Mouse (Mus musculus) heart, embryonic 10.5 days (tissue): ENCODE results near the gene Cyb5b. TPM values are rescaled to one million over a fixed set of nuclear protein-coding genes. Genes with fewer than 3 reads are reported as not detected.
"Not testable (repeated sequence)": the region's sequence is repeated elsewhere in the genome, so short reads cannot be mapped to it uniquely, and the experiment has no call there.

ENCODE experiments used
- DNase-seq: peaks from one replicate; pipeline ENCODE4 v3.0.0-alpha.2; 2017; ENCODE audit warnings: low spot score
- H3K27ac ChIP-seq: fragments of 300-500 bp; sonication (generic); 2 replicates; pipeline ENCODE4 v1.5.1; 2016; ENCODE audit warnings: mild to moderate bottlenecking
- H3K27me3 ChIP-seq: fragments of 300-500 bp; sonication (generic); 2 replicates; pipeline ENCODE4 v1.6.1; 2016; ENCODE audit warnings: mild to moderate bottlenecking; ENCODE audit not compliant: poor library complexity, insufficient read depth, severe bottlenecking
- H3K36me3 ChIP-seq: fragments of 300-500 bp; sonication (generic); 2 replicates; pipeline ENCODE4 v1.6.1; 2016; ENCODE audit warnings: mild to moderate bottlenecking, moderate library complexity
- H3K4me1 ChIP-seq: fragments of 300-500 bp; sonication (generic); 2 replicates; pipeline ENCODE4 v1.6.1; 2016; ENCODE audit warnings: mild to moderate bottlenecking
- H3K4me3 ChIP-seq: fragments of 300-500 bp; sonication (generic); 2 replicates; pipeline ENCODE4 v1.5.1; 2016; ENCODE audit warnings: mild to moderate bottlenecking, moderate library complexity
- H3K9me3 ChIP-seq: fragments of 300-500 bp; sonication (generic); 2 replicates; pipeline ENCODE4 v1.6.1; 2016; ENCODE audit warnings: mild to moderate bottlenecking, moderate library complexity
- WGBS: fragments of 180-500 bp; shearing (Covaris S2); methylation state at CpG from one replicate; pipeline ENCODE4 v1.1.7; 2016; 5-methylcytosine and 5-hydroxymethylcytosine counted together
- polyA plus RNA-seq: library from polyadenylated mRNA; unstranded; fragments of >200 nt; fragmentation: Nextera tagmentation; extraction: Ambion mirVana; gene quantifications from 2 replicates; pipeline ENCODE4 v1.2.1, GENCODE M21; 2016

The Cyb5b gene
- polyA plus RNA-seq: 92.3 and 109 TPM in 2 replicates

DNA sequence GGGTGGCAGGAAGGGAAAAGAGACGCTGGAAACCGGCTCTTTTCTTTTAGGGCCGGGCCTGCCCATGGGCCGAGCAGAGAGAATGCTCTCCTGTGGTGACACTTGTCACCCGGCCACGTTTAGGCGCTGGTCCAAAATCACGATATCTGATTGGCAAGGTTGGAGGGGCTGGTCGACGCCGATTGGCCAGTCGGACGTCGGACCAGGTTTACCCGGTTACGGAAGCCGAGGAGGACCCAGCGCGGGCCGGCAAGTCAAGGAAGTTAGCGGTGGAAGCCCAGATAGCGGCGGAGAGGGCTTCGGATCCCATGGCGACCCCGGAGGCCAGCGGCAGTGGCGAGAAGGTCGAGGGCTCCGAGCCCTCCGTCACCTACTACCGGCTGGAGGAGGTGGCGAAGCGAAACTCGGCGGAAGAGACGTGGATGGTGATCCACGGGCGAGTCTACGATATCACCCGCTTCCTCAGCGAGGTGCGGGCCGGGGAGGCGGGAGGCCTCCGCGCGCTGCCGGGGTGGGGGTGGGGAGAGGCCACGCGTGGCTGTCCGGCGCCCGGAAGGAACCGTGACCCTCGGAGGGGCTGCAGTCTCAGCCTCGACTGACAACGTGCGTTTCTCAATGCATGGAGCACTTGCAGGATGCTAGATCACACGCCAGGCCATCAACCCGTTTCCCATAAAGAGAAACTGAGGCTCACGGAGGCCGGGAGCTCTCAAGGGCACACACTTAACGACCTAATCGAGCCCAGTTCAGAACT, at the start of gene Cyb5b:
Cyb5b (plus strand) TSS at position 237 of the 754 bp plus-strand sequence.
- peak; percentile 97 for DNase-seq
- Histone ChIP-seq H3K4me1 (peaks cover 11% of the 10 kb centered on the region), H3K9me3 (no peaks in the 10 kb centered on the region), H3K27ac (peak within 1 kb of the TSS; percentile 96), H3K4me3 (peak within 1 kb of the TSS; percentile 89), H3K36me3 (peaks cover 32% of the 10 kb centered on the region), H3K27me3 (no peaks in the 10 kb centered on the region)
- under 1% methylated on average over 65 of the region's 65 CpGs for WGBS

DNA sequence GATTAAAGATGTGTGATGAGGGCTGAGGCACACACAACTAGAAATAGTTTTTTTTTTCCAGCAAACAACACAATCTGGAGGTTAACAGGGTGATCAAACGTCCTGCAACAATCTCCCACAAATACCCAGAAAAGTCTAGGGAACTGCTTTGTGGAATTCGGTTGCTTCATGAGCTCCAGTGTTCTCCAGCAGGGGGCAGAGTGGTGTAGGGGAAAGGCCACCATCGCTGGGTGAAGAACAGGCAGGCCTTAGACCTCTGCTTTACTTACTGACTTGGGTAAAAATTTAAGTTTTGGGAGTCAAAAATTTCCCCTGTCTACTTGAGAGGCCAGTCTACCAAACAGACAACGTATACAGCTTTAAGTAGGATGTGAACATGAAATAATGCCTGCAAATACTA, 45.9 kb upstream of the Cyb5b start:
- Histone ChIP-seq H3K27ac (no peak overlapping the region), H3K4me1 (0 out of 2 replicates have a peak, but pooled peaks cover 8% of the 10 kb centered on the region), H3K4me3 (no peak overlapping the region), H3K9me3 (no peaks in the 10 kb centered on the region), H3K27me3 (no peaks in the 10 kb centered on the region), H3K36me3 (no peaks in the 10 kb centered on the region)
- WGBS: 8% methylated on average over 4 of the region's 4 CpGs
- peak; percentile 85 for DNase-seq

DNA sequence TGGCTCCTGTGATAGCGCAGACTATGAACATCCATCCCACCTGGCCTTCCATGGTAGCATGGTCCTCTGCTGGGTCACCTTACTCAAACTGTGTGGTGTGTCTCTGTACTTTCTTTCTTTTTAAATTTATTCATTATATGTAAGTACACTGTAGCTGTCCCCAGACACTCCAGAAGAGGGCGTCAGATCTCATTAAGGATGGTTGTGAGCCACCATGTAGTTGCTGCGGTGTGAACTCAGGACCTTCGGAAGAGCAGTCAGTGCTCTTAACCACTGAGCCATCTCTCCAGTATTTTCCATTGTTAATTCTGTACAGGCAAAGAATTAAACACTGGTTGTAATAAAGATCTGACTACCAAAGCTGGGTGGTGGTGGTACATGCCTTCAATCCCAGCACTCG, 42.4 kb upstream of the Cyb5b start:
- not testable (repeated sequence) for H3K36me3 ChIP-seq, DNase-seq, H3K9me3 ChIP-seq, H3K4me1 ChIP-seq, H3K4me3 ChIP-seq, H3K27ac ChIP-seq, H3K27me3 ChIP-seq
- WGBS: 86% methylated on average over 5 of the region's 5 CpGs

- Histone ChIP-seq H3K27me3 (no peaks in the 10 kb centered on the region), H3K4me1 (peaks cover 9% of the 10 kb centered on the region; the same call in 1 of the 2 replicates), H3K27ac (peak overlapping the region; percentile 65), H3K4me3 (peak overlapping the region; percentile 27), H3K9me3 (no peaks in the 10 kb centered on the region), H3K36me3 (no peaks in the 10 kb centered on the region)
- no peak for DNase-seq
- 65% methylated on average over 23 of the region's 23 CpGs for WGBS
Observed at GRCm38 (mm10) chr8:107108978-107109720, 41.3 kb upstream of the Cyb5b start.

- Histone ChIP-seq H3K4me3 (no peak overlapping the region), H3K36me3 (no peaks in the 10 kb centered on the region), H3K27ac (no peak overlapping the region), H3K27me3 (no peaks in the 10 kb centered on the region), H3K9me3 (no peaks in the 10 kb centered on the region), H3K4me1 (peaks cover 16% of the 10 kb centered on the region)
- no peak for DNase-seq
- 74% methylated on average over 5 of the region's 5 CpGs for WGBS
Observed at GRCm38 (mm10) chr8:107109816-107110435, 40.5 kb upstream of the Cyb5b start.

DNA sequence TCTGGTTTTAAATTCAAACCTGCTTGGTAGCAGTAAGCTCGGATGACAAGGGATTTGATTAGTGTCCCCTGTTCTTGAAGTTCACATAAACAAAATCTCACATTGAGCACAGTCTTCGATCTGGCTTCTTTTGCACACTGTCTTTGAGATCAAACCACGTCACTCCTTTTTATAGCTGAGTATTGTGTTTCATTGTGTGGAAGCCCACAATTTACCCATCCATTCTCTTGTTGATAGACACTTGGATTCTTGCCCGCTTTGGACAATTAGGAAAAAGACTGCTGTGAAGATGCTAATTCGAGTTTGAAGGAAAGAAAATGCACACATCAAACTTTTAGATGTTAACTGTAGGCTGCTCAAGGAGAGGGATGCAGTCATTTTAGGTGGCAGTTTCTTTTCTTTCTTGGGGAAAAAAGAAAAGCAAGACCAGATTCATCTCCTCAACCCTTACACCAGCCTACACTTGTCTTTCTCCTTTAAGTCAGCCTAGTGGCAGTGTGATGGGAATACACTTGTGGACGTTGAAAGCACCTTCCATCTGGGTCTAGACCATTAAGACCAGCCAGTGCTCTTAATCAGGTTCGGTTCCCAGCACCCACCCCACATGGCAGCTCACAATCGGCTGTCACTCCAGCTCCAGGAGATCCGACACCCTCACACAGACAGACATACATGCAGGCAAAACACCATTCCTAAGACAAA, 39.7 kb upstream of the Cyb5b start:
- 79% methylated on average over 9 of the region's 9 CpGs for WGBS
- H3K27me3 ChIP-seq: no peaks in the 10 kb centered on the region
- no peak for DNase-seq
- H3K4me1 ChIP-seq: peaks cover 19% of the 10 kb centered on the region
- H3K4me3 ChIP-seq: no peak overlapping the region
- no peak overlapping the region for H3K27ac ChIP-seq
- no peaks in the 10 kb centered on the region for H3K36me3 ChIP-seq
- H3K9me3 ChIP-seq: no peaks in the 10 kb centered on the region

DNA sequence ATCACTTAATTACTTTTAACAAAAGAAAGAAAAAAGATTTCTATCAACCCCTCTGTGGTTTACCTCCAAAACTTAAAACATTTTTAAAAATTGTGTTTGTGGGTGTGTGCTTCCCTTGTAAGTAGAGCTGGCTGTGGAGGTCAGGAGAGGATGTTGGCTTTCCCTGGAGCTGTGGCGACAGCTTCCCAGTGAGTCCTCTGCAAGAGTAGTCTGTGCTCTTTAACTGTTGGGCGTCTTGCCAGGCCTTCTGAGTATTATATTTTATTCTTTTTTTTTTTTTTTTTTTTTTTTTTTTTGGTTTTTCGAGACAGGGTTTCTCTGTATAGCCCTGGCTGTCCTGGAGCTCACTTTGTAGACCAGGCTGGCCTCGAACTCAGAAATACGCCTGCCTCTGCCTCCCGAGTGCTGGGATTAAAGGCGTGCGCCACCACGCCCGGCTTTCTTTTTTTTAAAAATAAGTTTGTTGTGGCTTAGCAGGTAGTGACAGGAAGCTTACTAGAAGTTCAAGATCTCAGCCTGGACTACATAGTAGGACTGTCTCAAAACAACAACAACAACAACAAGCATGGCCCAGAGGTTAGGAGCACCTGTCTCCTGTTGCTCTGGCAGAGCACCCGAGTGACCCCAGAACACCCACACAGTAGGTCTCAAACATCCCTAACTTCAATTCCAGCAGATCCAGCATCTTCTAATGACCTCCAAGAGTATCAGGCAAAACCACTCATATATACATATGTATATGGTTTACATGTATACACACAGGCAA, 38.9 kb upstream of the Cyb5b start:
- Histone ChIP-seq H3K27ac (no peak overlapping the region), H3K36me3 (no peaks in the 10 kb centered on the region), H3K4me3 (no peak overlapping the region), H3K27me3 (no peaks in the 10 kb centered on the region), H3K4me1 (peaks cover 19% of the 10 kb centered on the region), H3K9me3 (no peaks in the 10 kb centered on the region)
- 88% methylated on average over 10 of the region's 11 CpGs for WGBS
- no peak for DNase-seq

DNA sequence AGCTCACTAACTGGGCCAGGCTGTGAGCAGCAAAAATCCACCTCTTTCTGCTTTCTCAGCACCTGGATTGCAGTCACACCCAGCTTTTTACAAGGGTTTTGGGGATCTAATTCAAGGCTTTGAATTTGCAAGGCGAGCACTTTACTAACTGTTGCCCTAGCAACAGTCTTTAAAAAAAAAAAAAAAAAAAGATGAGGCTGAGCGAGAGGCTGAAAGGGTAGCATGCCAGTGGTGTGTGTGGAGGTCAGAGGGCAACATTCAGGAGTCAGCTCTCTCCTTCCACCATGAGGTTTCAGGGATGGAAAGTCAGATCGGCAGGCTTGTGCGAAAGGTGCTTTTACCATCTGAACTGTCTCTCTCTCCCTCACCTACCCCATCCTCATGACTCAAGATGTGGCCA, 37.2 kb upstream of the Cyb5b start:
- Histone ChIP-seq H3K9me3 (no peaks in the 10 kb centered on the region), H3K36me3 (no peaks in the 10 kb centered on the region), H3K4me3 (no peak overlapping the region), H3K27ac (no peak overlapping the region), H3K4me1 (peaks cover 19% of the 10 kb centered on the region), H3K27me3 (no peaks in the 10 kb centered on the region)
- no peak for DNase-seq
- 62% methylated on average over 4 of the region's 4 CpGs for WGBS

- no peaks in the 10 kb centered on the region for H3K36me3 ChIP-seq
- H3K4me3 ChIP-seq: peak overlapping the region; percentile 9; the same call in 1 of the 2 replicates
- H3K9me3 ChIP-seq: no peaks in the 10 kb centered on the region
- H3K27me3 ChIP-seq: no peaks in the 10 kb centered on the region
- peak overlapping the region; percentile 74 for H3K27ac ChIP-seq
- peaks cover 21% of the 10 kb centered on the region for H3K4me1 ChIP-seq
- 45% methylated on average over 19 of the region's 19 CpGs for WGBS
- DNase-seq: no peak
Observed at GRCm38 (mm10) chr8:107114150-107115007, 36.1 kb upstream of the Cyb5b start.

- H3K36me3 ChIP-seq: no peaks in the 10 kb centered on the region
- peak overlapping the region; percentile 74 for H3K27ac ChIP-seq
- H3K27me3 ChIP-seq: no peaks in the 10 kb centered on the region
- peak overlapping the region; percentile 9; the same call in 1 of the 2 replicates for H3K4me3 ChIP-seq
- no peak for DNase-seq
- peaks cover 24% of the 10 kb centered on the region for H3K4me1 ChIP-seq
- no peaks in the 10 kb centered on the region for H3K9me3 ChIP-seq
- WGBS: 60% methylated on average over 10 of the region's 10 CpGs
Observed at GRCm38 (mm10) chr8:107115008-107115320, 35.5 kb upstream of the Cyb5b start.

GRCm38 (mm10) chr8:107116023-107116422, 34.4 kb upstream of the Cyb5b start:
- no peaks in the 10 kb centered on the region for H3K27me3 ChIP-seq
- H3K36me3 ChIP-seq: no peaks in the 10 kb centered on the region
- no peaks in the 10 kb centered on the region for H3K9me3 ChIP-seq
- 20% methylated on average over 11 of the region's 11 CpGs for WGBS
- H3K4me1 ChIP-seq: peaks cover 24% of the 10 kb centered on the region
- DNase-seq: no peak
- no peak overlapping the region for H3K4me3 ChIP-seq
- no peak overlapping the region for H3K27ac ChIP-seq
